Mouse (Mus musculus): ENCODE measurements at regions not wholly inside any gene's neighbourhood (a gene's known extent, or its start where the extent isn't known, plus 50 kb on each side); places are given as distances from the start of the nearest gene placed in this dataset.

DNA sequence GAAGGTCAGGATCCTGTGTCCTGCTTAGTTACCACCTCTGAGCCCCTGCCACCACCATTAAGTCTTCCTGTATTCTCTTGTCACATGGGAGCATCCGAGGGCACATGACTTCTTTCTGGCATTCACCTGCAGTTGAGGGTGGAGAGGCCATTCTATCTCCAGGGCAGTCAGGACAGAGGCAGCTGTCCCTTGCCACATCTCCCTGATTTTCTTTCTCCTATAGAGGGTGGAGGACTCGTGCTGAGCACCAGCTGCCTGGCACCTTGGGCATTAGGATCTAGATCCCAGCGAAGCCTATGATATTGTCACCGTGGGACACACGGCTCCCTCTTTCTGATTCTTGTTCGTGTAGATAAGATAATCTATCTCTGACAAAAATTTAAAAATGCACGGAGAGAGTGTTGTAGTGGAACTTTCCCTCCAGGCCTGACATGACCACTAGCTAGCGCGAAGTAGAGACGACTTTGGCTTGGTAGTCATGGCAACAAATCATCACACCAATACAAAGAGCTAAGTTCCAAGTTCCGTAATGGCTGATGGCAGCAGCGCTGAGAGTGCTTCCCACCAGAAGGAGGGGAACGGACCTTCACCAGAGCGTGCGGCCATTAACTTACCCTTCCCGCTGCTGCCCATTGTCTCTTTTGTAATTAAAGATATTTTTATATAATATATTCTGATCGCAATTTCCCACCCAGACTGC is 137.7 kb downstream of the Ipmk start:
- Histone ChIP-seq H3K27me3 (no peaks in the 10 kb centered on the region), H3K36me3 (no peaks in the 10 kb centered on the region), H3K4me1 (no peaks in the 10 kb centered on the region), H3K9me3 (no peaks in the 10 kb centered on the region), H3K27ac (replicated peaks) (no peak overlapping the region), H3K4me3 (no peak overlapping the region), H3K9ac (replicated peaks) (no peak overlapping the region), H3K4me2 (replicated peaks) (no peak overlapping the region)
- WGBS, result 56% methylated on average over 17 of the region's 17 CpGs
- ATAC-seq (ENCODE audit: low FRiP score, low read depth), result peak; percentile 63

- Histone ChIP-seq H3K4me1 (no peaks in the 10 kb centered on the region), H3K9ac (replicated peaks) (no peak overlapping the region)
- WGBS, result 92% methylated on average over 7 of the region's 7 CpGs
These were observed 142.2 kb downstream of the Ipmk start for GRCm38 (mm10) chr10:71489791-71490190.

GRCm38 (mm10) chr10:71502096-71502495 is 154.5 kb downstream of the Ipmk start:
- no peak overlapping the region for H3K4me2 ChIP-seq (replicated peaks)
- ATAC-seq (ENCODE audit: low FRiP score, low read depth), result no peak
- no peaks in the 10 kb centered on the region for H3K36me3 ChIP-seq
- H3K27me3 ChIP-seq, result no peaks in the 10 kb centered on the region
- H3K9me3 ChIP-seq, result no peaks in the 10 kb centered on the region
- H3K27ac ChIP-seq (replicated peaks), result no peak overlapping the region
- H3K4me1 ChIP-seq, result no peaks in the 10 kb centered on the region
- 65% methylated on average over 4 of the region's 5 CpGs for WGBS
- H3K9ac ChIP-seq (replicated peaks), result no peak overlapping the region
- H3K4me3 ChIP-seq, result no peak overlapping the region

More at GRCm38 (mm10) chr10:71489791-71490190, 142.2 kb downstream of the Ipmk start:
- no peaks in the 10 kb centered on the region for H3K36me3 ChIP-seq
- no peak overlapping the region for H3K27ac ChIP-seq (replicated peaks)
- no peaks in the 10 kb centered on the region for H3K9me3 ChIP-seq
- no peaks in the 10 kb centered on the region for H3K27me3 ChIP-seq
- ATAC-seq (ENCODE audit: low FRiP score, low read depth), result no peak
- H3K4me3 ChIP-seq, result no peak overlapping the region
- H3K4me2 ChIP-seq (replicated peaks), result no peak overlapping the region

DNA sequence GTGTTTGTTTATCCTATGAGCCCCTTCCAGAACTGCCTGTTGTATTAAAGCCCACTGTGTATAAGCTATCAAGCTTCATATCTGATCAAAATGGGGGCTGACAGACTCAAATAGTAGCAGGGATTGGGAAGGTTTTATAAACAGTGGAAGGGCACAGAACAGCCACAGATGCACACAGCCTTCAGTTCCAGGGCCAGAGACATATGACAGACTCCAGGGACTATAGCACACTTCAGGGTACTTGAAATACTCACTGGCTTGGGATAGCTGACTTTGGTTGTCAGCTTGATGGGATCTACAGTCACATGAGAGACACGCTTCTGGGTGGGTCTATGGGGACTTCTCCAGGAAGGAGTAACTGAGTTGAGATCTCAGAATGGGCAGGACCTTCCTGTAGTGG is 156.7 kb downstream of the Ipmk start:
- Histone ChIP-seq H3K9me3 (no peaks in the 10 kb centered on the region), H3K4me1 (no peaks in the 10 kb centered on the region), H3K4me2 (replicated peaks) (no peak overlapping the region), H3K27me3 (no peaks in the 10 kb centered on the region), H3K4me3 (no peak overlapping the region), H3K27ac (replicated peaks) (no peak overlapping the region), H3K36me3 (no peaks in the 10 kb centered on the region), H3K9ac (replicated peaks) (no peak overlapping the region)
- no peak for ATAC-seq (ENCODE audit: low FRiP score, low read depth)
- WGBS, result 87% methylated on average over 1 of the region's 1 CpGs

DNA sequence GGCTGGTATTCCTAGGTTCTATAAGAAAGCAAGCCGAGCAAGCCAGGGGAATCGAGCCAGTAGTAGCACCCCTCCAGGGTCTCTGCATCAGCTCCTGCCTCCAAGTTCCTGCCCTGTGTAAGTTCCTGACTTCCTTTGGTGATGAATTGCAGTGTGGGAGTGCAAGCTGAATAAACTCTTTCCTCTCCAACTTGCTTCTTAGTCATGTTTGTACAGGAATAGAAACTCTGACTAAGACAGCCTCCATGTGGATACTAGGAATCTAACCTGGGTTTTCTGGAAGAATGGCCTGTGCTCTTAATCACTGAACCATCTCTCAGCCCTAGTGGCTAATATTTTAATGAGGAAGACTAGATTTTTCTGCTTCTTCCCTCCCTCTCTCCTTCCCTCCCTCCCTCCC is 177.7 kb downstream of the Ipmk start:
- H3K36me3 ChIP-seq, result no peaks in the 10 kb centered on the region
- no peaks in the 10 kb centered on the region for H3K4me1 ChIP-seq
- no peak overlapping the region for H3K27ac ChIP-seq (replicated peaks)
- no peaks in the 10 kb centered on the region for H3K27me3 ChIP-seq
- H3K9ac ChIP-seq (replicated peaks), result no peak overlapping the region
- H3K4me3 ChIP-seq, result no peak overlapping the region
- WGBS, result 81% methylated on average over 2 of the region's 2 CpGs
- no peak for ATAC-seq (ENCODE audit: low FRiP score, low read depth)
- no peak overlapping the region for H3K4me2 ChIP-seq (replicated peaks)
- H3K9me3 ChIP-seq, result no peaks in the 10 kb centered on the region

GRCm38 (mm10) chr10:71533759-71534158 is 186.2 kb downstream of the Ipmk start:
- no peak overlapping the region for H3K27ac ChIP-seq (replicated peaks)
- H3K36me3 ChIP-seq, result no peaks in the 10 kb centered on the region
- no peak for ATAC-seq (ENCODE audit: low FRiP score, low read depth)
- H3K4me2 ChIP-seq (replicated peaks), result no peak overlapping the region
- no peaks in the 10 kb centered on the region for H3K9me3 ChIP-seq
- WGBS, result 88% methylated on average over 2 of the region's 2 CpGs
- no peaks in the 10 kb centered on the region for H3K27me3 ChIP-seq
- no peaks in the 10 kb centered on the region for H3K4me1 ChIP-seq
- no peak overlapping the region for H3K9ac ChIP-seq (replicated peaks)
- no peak overlapping the region for H3K4me3 ChIP-seq

DNA sequence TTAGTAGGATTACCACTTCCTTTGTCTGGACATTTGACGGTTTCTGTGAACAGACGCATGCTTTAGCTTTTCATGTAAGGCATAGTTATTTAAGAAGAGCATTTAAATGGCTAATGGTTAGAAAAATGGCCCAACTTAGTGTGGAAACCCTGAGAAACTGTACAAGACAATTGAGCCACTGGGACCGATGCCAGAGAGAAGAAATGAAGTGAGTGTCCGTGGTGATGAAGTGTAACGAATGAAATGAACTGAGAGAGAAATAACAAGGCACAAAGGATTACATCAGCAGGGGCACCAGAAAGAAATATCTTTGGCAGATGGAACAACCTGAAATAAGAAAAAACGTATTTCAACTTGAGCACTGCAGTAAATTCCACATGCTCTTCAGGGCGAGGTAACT is 197.9 kb downstream of the Ipmk start:
- Histone ChIP-seq H3K27me3 (no peaks in the 10 kb centered on the region), H3K9me3 (no peaks in the 10 kb centered on the region), H3K4me3 (no peak overlapping the region), H3K27ac (replicated peaks) (no peak overlapping the region), H3K36me3 (no peaks in the 10 kb centered on the region), H3K9ac (replicated peaks) (no peak overlapping the region), H3K4me1 (no peaks in the 10 kb centered on the region), H3K4me2 (replicated peaks) (no peak overlapping the region)
- no peak for ATAC-seq (ENCODE audit: low FRiP score, low read depth)
- 83% methylated on average over 7 of the region's 7 CpGs for WGBS

DNA sequence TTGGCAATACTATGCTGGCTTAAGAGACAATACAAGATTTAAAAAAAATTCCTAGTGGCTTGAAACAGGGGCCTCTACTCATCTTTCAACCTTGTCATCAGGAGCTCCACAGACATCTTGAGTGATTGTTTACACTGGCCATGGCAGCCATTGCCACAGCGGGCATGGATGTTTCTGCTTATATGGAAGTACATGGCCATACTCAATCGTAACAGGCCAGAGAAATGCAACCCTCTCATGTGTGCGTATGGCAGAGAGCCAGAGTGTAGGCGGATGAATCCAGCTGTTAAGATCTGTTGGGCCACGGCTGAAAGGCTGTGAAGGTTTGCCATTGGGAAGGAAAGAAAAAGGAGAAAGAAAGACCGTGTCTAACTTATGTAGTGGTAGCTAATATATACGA is 198.9 kb downstream of the Ipmk start:
- no peaks in the 10 kb centered on the region for H3K36me3 ChIP-seq
- no peaks in the 10 kb centered on the region for H3K4me1 ChIP-seq
- no peak overlapping the region for H3K27ac ChIP-seq (replicated peaks)
- ATAC-seq (ENCODE audit: low FRiP score, low read depth), result no peak
- no peak overlapping the region for H3K4me2 ChIP-seq (replicated peaks)
- WGBS, result 94% methylated on average over 7 of the region's 7 CpGs
- H3K27me3 ChIP-seq, result no peaks in the 10 kb centered on the region
- H3K9me3 ChIP-seq, result no peaks in the 10 kb centered on the region
- H3K9ac ChIP-seq (replicated peaks), result no peak overlapping the region
- H3K4me3 ChIP-seq, result no peak overlapping the region

GRCm38 (mm10) chr10:71583716-71584115 is 236.2 kb downstream of the Ipmk start:
- ATAC-seq (ENCODE audit: low FRiP score, low read depth), result no peak
- H3K36me3 ChIP-seq, result no peaks in the 10 kb centered on the region
- H3K9ac ChIP-seq (replicated peaks), result no peak overlapping the region
- H3K4me3 ChIP-seq, result no peak overlapping the region
- no peaks in the 10 kb centered on the region for H3K27me3 ChIP-seq
- WGBS, result 90% methylated on average over 10 of the region's 10 CpGs
- no peaks in the 10 kb centered on the region for H3K4me1 ChIP-seq
- H3K4me2 ChIP-seq (replicated peaks), result no peak overlapping the region
- H3K9me3 ChIP-seq, result no peaks in the 10 kb centered on the region
- no peak overlapping the region for H3K27ac ChIP-seq (replicated peaks)

DNA sequence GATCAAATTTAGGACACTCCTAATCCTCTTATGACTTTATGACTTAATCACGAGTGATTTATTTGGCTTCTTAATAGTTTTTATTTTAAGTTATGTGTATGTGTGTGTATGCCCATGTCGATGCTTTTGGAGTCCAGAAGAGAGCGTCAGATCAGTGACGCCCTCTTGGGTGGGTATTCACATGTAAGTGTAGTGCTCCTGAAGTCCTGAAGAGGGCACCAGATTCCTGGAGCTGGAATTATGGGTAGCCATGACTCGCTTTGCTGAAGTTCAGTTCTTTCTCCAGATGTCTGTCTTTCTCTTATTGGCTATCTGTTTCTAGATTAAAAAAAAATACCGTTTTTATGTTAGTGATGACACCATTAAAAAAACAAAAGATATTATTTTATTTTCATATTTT is 251.0 kb downstream of the Ipmk start:
- H3K4me3 ChIP-seq, result no peak overlapping the region
- 96% methylated on average over 6 of the region's 6 CpGs for WGBS
- H3K27me3 ChIP-seq, result no peaks in the 10 kb centered on the region
- no peak for ATAC-seq (ENCODE audit: low FRiP score, low read depth)
- H3K4me1 ChIP-seq, result no peaks in the 10 kb centered on the region
- H3K9ac ChIP-seq (replicated peaks), result no peak overlapping the region
- H3K27ac ChIP-seq (replicated peaks), result no peak overlapping the region
- no peak overlapping the region for H3K4me2 ChIP-seq (replicated peaks)
- no peaks in the 10 kb centered on the region for H3K9me3 ChIP-seq
- H3K36me3 ChIP-seq, result no peaks in the 10 kb centered on the region

GRCm38 (mm10) chr10:71613736-71614135 is 266.2 kb downstream of the Ipmk start:
- H3K36me3 ChIP-seq, result no peaks in the 10 kb centered on the region
- ATAC-seq (ENCODE audit: low FRiP score, low read depth), result no peak
- H3K4me2 ChIP-seq (replicated peaks), result no peak overlapping the region
- no peak overlapping the region for H3K27ac ChIP-seq (replicated peaks)
- no peak overlapping the region for H3K4me3 ChIP-seq
- H3K4me1 ChIP-seq, result no peaks in the 10 kb centered on the region
- 91% methylated on average over 4 of the region's 4 CpGs for whole genome bisulfite sequencing
- no peaks in the 10 kb centered on the region for H3K27me3 ChIP-seq
- no peaks in the 10 kb centered on the region for H3K9me3 ChIP-seq
- H3K9ac ChIP-seq (replicated peaks), result no peak overlapping the region

DNA sequence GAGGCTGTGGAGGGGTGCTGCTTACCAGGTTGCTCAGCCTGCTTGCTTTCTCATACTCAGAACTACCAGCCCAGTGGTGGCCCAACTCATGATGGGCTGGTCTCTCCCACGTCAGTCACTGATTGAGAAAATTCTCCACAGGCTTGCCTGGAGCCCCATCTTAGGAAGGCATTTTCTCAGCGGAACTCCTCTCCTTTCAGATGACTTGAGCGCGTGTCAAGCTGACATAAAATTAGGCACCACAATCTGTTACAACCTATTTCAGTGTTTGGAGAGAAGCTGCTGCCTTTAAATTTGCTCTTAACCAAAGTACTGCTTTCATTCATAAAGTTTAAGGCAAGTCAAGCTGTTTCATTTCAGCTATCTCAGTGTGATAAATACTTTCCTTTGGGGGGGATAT is 269.6 kb downstream of the Ipmk start:
- no peak for ATAC-seq (ENCODE audit: low FRiP score, low read depth)
- H3K4me1 ChIP-seq, result no peaks in the 10 kb centered on the region
- 87% methylated on average over 4 of the region's 4 CpGs for WGBS
- no peak overlapping the region for H3K27ac ChIP-seq (replicated peaks)
- H3K9me3 ChIP-seq, result no peaks in the 10 kb centered on the region
- no peak overlapping the region for H3K9ac ChIP-seq (replicated peaks)
- no peaks in the 10 kb centered on the region for H3K27me3 ChIP-seq
- no peaks in the 10 kb centered on the region for H3K36me3 ChIP-seq
- no peak overlapping the region for H3K4me2 ChIP-seq (replicated peaks)
- no peak overlapping the region for H3K4me3 ChIP-seq

DNA sequence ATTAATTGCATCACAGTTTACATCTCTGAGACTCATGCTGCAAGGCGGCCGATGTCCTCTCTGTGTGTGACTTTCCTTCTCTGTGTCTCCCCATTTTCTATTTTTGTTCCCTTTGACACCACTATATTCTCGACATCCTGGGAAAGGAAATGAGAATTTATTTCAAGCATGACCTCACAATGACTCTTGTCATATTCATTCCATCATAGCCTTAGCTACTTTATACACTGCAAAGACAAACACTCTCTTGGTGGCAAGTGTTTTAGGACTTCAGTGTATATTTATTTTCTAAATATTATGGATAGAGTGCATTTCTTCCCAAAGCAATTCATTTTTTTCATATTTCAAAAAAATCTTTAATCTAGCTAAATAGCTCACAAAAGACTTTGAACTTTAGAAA is 298.5 kb downstream of the Ipmk start:
- H3K4me1 ChIP-seq, result no peaks in the 10 kb centered on the region
- ATAC-seq (ENCODE audit: low FRiP score, low read depth), result no peak
- H3K27me3 ChIP-seq, result no peaks in the 10 kb centered on the region
- H3K36me3 ChIP-seq, result no peaks in the 10 kb centered on the region
- H3K9me3 ChIP-seq, result 0 out of 2 replicates have a peak, but pooled peaks cover 4% of the 10 kb centered on the region
- H3K4me2 ChIP-seq (replicated peaks), result no peak overlapping the region
- no peak overlapping the region for H3K9ac ChIP-seq (replicated peaks)
- WGBS, result 76% methylated on average over 3 of the region's 3 CpGs
- H3K27ac ChIP-seq (replicated peaks), result no peak overlapping the region
- H3K4me3 ChIP-seq, result no peak overlapping the region

All from midbrain, embryonic 12.5 days (tissue).